Mouse (Mus musculus): ENCODE data around the gene Cdk6. TPM values are rescaled to one million over a fixed set of nuclear protein-coding genes. Genes with fewer than 3 reads are reported as not detected.
"Not testable (repeated sequence)": the region's sequence is repeated elsewhere in the genome, so short reads cannot be mapped to it uniquely, and the experiment has no call there.

The Cdk6 gene
- polyA plus RNA-seq, 1 experiment from 2014 or later: 16.6 TPM

DNA sequence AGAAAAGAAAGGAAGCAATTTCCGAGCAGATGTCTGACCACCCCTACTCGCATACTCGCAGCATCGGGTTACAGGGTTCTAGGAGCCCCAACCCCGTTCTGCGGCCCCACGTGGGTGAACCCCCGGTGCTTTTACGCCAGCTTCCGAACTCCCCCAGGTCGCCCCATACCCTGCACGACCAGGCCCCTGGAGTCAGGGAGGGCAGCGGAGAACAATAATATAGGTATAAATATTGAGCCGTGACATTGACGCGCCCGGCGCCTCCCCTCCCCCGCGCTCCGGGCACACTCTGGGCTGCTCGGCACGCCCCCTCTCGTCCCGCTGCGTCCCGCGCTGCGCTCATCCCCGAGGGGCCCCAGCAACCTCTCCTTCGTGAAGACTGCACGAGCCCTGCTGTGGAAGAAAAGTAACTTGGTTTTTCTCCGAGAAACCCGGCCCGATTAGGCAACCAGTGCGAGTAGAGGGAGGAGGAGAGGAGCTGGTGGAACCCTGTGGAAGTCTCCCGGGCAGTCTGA is 2.3 kb downstream of the Cdk6 start:
- peak overlapping the region; percentile 71 for H3K4me3 ChIP-seq (ENCODE audit: low read length)
- peak overlapping the region; percentile 98 for H3K4me2 ChIP-seq (replicated peaks; ENCODE audit: low read depth, low read length)
- H3K27ac ChIP-seq (ENCODE audit: low read length): peak overlapping the region; percentile 74
- WGBS: under 1% methylated on average over 34 of the region's 37 CpGs
- H3K36me3 ChIP-seq (ENCODE audit: insufficient read depth, low read length): peaks cover 4% of the 10 kb centered on the region
- no peaks in the 10 kb centered on the region for H3K27me3 ChIP-seq (ENCODE audit: insufficient read depth, low read length)
- H3K9ac ChIP-seq (replicated peaks; ENCODE audit: low read length): peak overlapping the region; percentile 78
- H3K9me3 ChIP-seq (ENCODE audit: low read length): no peaks in the 10 kb centered on the region
- 0 out of 2 replicates have a peak, but pooled peaks cover 5% of the 10 kb centered on the region for H3K4me1 ChIP-seq (ENCODE audit: insufficient read depth, low read length)
- peak; percentile 60 for ATAC-seq (ENCODE audit: low FRiP score, low TSS enrichment)

DNA sequence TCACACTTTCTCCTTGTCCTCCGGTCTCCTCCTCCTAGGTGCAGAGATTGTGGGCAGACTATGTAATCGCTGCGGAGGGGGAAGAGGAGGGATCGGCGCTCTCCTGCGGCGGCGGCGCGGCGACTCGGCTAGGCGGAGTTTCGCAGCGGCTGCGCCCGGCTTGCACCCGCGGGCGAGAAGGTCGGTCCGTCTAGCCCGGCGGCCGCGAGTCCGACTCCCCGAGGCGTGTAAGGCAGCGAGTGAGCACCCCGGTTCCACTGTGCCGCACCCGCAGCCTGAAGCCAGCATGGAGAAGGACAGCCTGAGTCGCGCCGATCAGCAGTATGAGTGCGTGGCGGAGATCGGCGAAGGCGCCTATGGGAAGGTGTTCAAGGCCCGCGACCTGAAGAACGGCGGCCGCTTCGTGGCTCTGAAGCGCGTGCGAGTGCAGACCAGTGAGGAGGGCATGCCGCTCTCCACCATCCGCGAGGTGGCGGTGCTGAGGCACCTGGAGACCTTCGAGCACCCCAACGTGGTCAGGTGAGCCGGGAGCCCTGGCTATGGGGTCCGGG is 2.9 kb downstream of the Cdk6 start:
- under 1% methylated on average over 54 of the region's 58 CpGs for WGBS
- H3K4me2 ChIP-seq (replicated peaks; ENCODE audit: low read depth, low read length): peak overlapping the region; percentile 98

DNA sequence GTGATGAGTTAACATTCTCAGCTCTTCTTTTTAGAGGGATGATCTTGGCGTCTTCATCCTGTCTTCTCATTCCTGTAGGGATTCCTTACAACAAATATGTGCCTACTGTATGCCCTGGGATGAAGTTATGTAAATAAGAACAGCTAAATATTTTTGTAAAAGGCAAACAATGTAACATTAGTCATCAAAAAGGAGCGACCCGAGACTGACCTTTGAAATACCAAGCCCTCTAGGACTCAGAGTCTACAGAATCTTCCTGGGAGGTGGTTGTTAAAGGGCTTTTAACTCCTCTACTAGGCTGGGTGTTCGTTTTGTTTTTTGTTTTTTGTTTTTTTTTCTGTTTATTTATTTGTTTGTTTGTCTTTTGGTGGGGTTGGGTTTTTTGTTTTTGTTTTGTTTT is 4.3 kb downstream of the Cdk6 start:
- ATAC-seq (ENCODE audit: low FRiP score, low TSS enrichment); H3K9me3 ChIP-seq (ENCODE audit: low read length); H3K27me3 ChIP-seq (ENCODE audit: insufficient read depth, low read length); H3K9ac ChIP-seq (replicated peaks; ENCODE audit: low read length); H3K4me1 ChIP-seq (ENCODE audit: insufficient read depth, low read length); H3K27ac ChIP-seq (ENCODE audit: low read length); H3K36me3 ChIP-seq (ENCODE audit: insufficient read depth, low read length); H3K4me3 ChIP-seq (ENCODE audit: low read length): not testable (repeated sequence)
- H3K4me2 ChIP-seq (replicated peaks; ENCODE audit: low read depth, low read length): 0 out of 2 replicates have a peak overlapping the region, but pooled peaks have one; percentile 12
- 65% methylated on average over 4 of the region's 4 CpGs for WGBS

More for the DNA sequence above, 2.9 kb downstream of the Cdk6 start:
- H3K9me3 ChIP-seq (ENCODE audit: low read length): no peaks in the 10 kb centered on the region
- peak overlapping the region; percentile 74 for H3K27ac ChIP-seq (ENCODE audit: low read length)
- peak overlapping the region; percentile 71 for H3K4me3 ChIP-seq (ENCODE audit: low read length)
- no peaks in the 10 kb centered on the region for H3K27me3 ChIP-seq (ENCODE audit: insufficient read depth, low read length)
- peaks cover 4% of the 10 kb centered on the region for H3K36me3 ChIP-seq (ENCODE audit: insufficient read depth, low read length)
- 0 out of 2 replicates have a peak, but pooled peaks cover 5% of the 10 kb centered on the region for H3K4me1 ChIP-seq (ENCODE audit: insufficient read depth, low read length)
- H3K9ac ChIP-seq (replicated peaks; ENCODE audit: low read length): peak overlapping the region; percentile 78
- ATAC-seq (ENCODE audit: low FRiP score, low TSS enrichment): peak; percentile 78

DNA sequence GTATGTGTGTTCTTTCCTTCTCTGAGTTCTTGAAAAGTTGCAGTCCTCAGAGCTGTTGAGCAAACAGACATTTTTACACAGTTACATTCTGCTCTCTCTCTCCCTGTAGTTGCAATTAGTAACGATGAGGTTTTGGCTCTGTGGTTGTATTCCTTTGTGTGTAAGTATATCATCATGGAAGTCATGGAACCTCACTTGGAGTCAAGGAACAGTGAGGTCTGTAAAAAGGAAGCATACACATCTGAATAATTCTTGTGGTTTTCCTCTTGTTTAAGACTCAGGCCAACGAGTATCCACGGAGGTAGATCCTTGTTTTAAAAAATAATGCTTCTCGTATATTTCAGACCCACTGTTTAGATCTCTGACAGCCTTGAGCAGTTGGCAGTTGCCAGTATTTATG is 8.1 kb downstream of the Cdk6 start:
- not testable (repeated sequence) for H3K4me1 ChIP-seq (ENCODE audit: insufficient read depth, low read length); H3K9me3 ChIP-seq (ENCODE audit: low read length); H3K4me3 ChIP-seq (ENCODE audit: low read length); H3K4me2 ChIP-seq (replicated peaks; ENCODE audit: low read depth, low read length); H3K36me3 ChIP-seq (ENCODE audit: insufficient read depth, low read length); H3K27ac ChIP-seq (ENCODE audit: low read length); H3K9ac ChIP-seq (replicated peaks; ENCODE audit: low read length); ATAC-seq (ENCODE audit: low FRiP score, low TSS enrichment); H3K27me3 ChIP-seq (ENCODE audit: insufficient read depth, low read length)
- WGBS: 73% methylated on average over 4 of the region's 4 CpGs

DNA sequence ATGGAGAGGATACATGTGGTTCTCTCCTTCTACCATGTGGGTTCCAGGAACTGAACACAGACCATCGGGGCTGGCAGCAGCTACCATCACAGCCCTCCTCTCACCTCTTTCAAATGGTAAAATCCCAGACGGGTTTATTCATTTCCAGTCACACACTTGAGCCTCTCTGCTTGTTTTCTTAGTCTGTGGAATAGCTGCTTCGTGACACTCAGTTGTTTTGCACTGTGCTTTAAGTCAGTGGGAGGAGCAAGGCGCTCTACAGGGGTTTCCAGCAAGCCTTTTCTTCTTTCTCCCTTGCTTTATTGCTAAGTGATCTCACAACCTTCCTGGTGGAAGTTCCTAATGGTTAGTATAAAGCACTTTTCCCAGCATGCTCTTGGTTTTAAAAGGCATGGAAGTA is 10.6 kb downstream of the Cdk6 start:
- 52% methylated on average over 4 of the region's 4 CpGs for WGBS
- H3K4me1 ChIP-seq (ENCODE audit: insufficient read depth, low read length); H3K9ac ChIP-seq (replicated peaks; ENCODE audit: low read length); H3K4me2 ChIP-seq (replicated peaks; ENCODE audit: low read depth, low read length); ATAC-seq (ENCODE audit: low FRiP score, low TSS enrichment); H3K27ac ChIP-seq (ENCODE audit: low read length); H3K27me3 ChIP-seq (ENCODE audit: insufficient read depth, low read length); H3K36me3 ChIP-seq (ENCODE audit: insufficient read depth, low read length); H3K9me3 ChIP-seq (ENCODE audit: low read length); H3K4me3 ChIP-seq (ENCODE audit: low read length): not testable (repeated sequence)

DNA sequence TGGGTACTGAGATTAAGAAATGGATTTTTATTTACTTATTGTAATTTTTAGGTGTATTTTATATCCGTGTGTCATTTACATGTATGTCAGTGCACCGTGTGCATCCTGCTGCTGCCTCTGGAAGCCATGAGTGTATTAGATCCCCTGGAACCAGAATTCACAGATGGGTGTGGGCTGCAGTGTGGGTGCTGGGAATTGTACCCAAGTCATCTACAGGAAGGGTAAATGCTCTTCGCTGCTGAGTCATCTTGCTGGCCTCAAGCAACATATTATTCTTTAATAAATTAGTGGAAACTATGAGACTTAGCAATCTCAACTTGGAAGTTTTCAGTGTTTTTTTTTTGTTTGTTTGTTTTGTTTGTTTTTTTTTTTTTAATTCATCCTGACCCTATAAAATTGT is 11.0 kb downstream of the Cdk6 start:
- Histone ChIP-seq H3K27me3 (ENCODE audit: insufficient read depth, low read length) (no peaks in the 10 kb centered on the region), H3K4me2 (replicated peaks; ENCODE audit: low read depth, low read length) (no peak overlapping the region), H3K4me3 (ENCODE audit: low read length) (no peak overlapping the region), H3K36me3 (ENCODE audit: insufficient read depth, low read length) (no peaks in the 10 kb centered on the region), H3K27ac (ENCODE audit: low read length) (no peak overlapping the region), H3K9ac (replicated peaks; ENCODE audit: low read length) (no peak overlapping the region), H3K4me1 (ENCODE audit: insufficient read depth, low read length) (0 out of 2 replicates have a peak, but pooled peaks cover 7% of the 10 kb centered on the region), H3K9me3 (ENCODE audit: low read length) (no peaks in the 10 kb centered on the region)
- no peak for ATAC-seq (ENCODE audit: low FRiP score, low TSS enrichment)
- 91% methylated on average over 3 of the region's 3 CpGs for WGBS

DNA sequence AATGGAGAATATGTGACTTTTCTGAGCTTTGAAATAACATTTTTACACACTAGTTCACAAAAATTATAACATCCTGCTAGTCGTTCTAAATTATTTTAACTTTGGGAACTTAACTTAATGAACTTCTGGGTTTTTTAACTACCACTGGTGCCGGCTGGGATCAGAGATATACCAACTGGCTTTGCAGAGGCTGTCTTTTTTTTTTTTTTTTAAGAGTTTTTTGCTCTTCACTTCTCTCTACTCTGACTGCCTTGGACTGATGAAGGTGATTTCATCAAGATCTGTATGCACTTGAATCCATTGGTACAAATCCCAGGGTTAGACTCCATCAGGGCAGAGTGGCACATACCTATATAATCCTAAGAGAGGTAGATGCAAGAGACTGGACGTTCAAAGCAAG is 11.5 kb downstream of the Cdk6 start:
- Histone ChIP-seq H3K27ac (ENCODE audit: low read length) (no peak overlapping the region), H3K4me3 (ENCODE audit: low read length) (no peak overlapping the region), H3K4me1 (ENCODE audit: insufficient read depth, low read length) (0 out of 2 replicates have a peak, but pooled peaks cover 7% of the 10 kb centered on the region), H3K27me3 (ENCODE audit: insufficient read depth, low read length) (no peaks in the 10 kb centered on the region), H3K4me2 (replicated peaks; ENCODE audit: low read depth, low read length) (no peak overlapping the region), H3K9me3 (ENCODE audit: low read length) (no peaks in the 10 kb centered on the region), H3K36me3 (ENCODE audit: insufficient read depth, low read length) (no peaks in the 10 kb centered on the region), H3K9ac (replicated peaks; ENCODE audit: low read length) (no peak overlapping the region)
- WGBS: 73% methylated on average over 3 of the region's 3 CpGs
- no peak for ATAC-seq (ENCODE audit: low FRiP score, low TSS enrichment)

DNA sequence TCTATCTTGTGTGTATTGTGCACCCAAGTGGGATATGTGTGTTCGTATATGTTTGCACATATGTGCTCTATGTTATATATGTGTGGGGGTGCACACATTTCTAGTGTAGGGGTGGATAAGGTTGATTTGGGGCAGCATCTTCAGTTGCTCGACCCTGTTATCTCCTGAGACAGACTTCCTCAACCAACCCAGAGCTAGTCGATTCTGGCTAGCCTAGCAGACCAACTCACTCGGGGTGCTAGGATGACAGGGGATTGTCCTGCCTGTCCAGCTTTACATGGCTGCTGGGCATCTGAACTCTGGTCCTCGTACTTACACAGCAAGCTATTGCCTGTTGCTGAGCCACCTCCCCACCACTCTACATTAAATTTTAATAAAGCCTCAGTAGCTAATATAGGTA is 13.0 kb downstream of the Cdk6 start:
- H3K4me1 ChIP-seq (ENCODE audit: insufficient read depth, low read length): 0 out of 2 replicates have a peak, but pooled peaks cover 11% of the 10 kb centered on the region
- no peaks in the 10 kb centered on the region for H3K27me3 ChIP-seq (ENCODE audit: insufficient read depth, low read length)
- no peaks in the 10 kb centered on the region for H3K36me3 ChIP-seq (ENCODE audit: insufficient read depth, low read length)
- WGBS: 98% methylated on average over 5 of the region's 5 CpGs
- H3K4me3 ChIP-seq (ENCODE audit: low read length): no peak overlapping the region
- H3K27ac ChIP-seq (ENCODE audit: low read length): no peak overlapping the region
- no peak overlapping the region for H3K9ac ChIP-seq (replicated peaks; ENCODE audit: low read length)
- no peak for ATAC-seq (ENCODE audit: low FRiP score, low TSS enrichment)
- no peak overlapping the region for H3K4me2 ChIP-seq (replicated peaks; ENCODE audit: low read depth, low read length)
- H3K9me3 ChIP-seq (ENCODE audit: low read length): no peaks in the 10 kb centered on the region

DNA sequence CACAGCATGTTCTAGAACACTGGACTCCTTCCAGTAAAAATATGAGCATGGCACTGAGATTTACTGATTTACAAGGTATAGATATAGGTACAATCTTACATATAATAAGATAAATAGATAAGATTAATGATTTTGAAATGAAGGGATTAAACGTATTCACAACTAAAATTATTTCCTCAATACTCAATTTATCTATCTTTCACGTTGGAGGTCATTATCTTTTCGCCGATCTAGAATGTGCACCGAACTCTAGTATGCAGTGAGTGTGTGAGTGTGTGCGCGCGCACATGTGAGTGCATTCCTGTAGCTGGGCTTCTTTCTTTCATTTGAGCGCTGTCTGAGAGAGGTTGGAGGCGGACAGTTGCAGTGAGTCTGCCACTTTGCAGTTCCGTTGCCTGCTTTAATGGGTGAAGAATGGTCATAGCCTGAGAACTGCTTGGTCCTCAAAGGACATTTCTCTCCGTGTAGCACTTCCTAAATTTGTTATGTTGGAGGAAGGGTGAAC is 13.8 kb downstream of the Cdk6 start:
- Histone ChIP-seq H3K9me3 (ENCODE audit: low read length) (no peaks in the 10 kb centered on the region), H3K9ac (replicated peaks; ENCODE audit: low read length) (no peak overlapping the region), H3K4me3 (ENCODE audit: low read length) (no peak overlapping the region), H3K27ac (ENCODE audit: low read length) (no peak overlapping the region), H3K27me3 (ENCODE audit: insufficient read depth, low read length) (no peaks in the 10 kb centered on the region), H3K4me1 (ENCODE audit: insufficient read depth, low read length) (0 out of 2 replicates have a peak, but pooled peaks cover 11% of the 10 kb centered on the region), H3K4me2 (replicated peaks; ENCODE audit: low read depth, low read length) (no peak overlapping the region), H3K36me3 (ENCODE audit: insufficient read depth, low read length) (no peaks in the 10 kb centered on the region)
- WGBS: 88% methylated on average over 12 of the region's 12 CpGs
- ATAC-seq (ENCODE audit: low FRiP score, low TSS enrichment): no peak

DNA sequence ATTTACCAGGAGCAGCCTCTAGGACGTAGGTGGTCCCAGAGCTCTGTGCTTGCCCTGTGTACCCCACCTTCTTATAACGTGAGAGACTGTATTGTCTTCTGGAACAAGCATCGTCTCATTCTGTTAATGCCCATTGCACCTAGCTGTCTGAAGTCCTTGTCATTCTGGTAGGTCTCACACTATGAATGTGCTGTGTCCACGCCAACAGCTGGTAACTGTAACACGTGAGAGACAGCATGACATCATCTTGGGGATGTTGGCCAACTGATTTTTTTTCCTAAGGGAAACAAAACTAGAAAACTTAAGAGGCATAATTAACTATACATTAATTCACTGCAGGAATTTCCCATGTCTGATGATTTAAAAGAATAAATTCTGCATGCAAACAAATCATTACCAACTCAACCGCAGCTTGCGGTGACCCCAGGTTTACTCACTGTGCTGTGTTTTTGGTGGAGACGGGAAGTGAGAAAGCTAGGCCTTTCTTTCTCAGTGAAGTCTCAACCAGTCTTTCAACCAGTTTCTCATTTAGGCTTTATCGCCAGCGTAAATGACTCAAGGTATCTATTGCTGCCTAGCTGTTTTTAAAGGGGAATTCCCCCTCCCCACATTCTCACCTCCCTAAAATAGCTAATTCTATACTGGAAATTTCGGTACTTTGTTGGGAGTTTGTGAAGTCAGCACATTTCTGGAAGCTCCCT is 14.4 kb downstream of the Cdk6 start:
- H3K27me3 ChIP-seq (ENCODE audit: insufficient read depth, low read length): no peaks in the 10 kb centered on the region
- H3K4me2 ChIP-seq (replicated peaks; ENCODE audit: low read depth, low read length): no peak overlapping the region
- H3K36me3 ChIP-seq (ENCODE audit: insufficient read depth, low read length): no peaks in the 10 kb centered on the region
- no peak overlapping the region for H3K4me3 ChIP-seq (ENCODE audit: low read length)
- H3K4me1 ChIP-seq (ENCODE audit: insufficient read depth, low read length): 0 out of 2 replicates have a peak, but pooled peaks cover 11% of the 10 kb centered on the region
- no peaks in the 10 kb centered on the region for H3K9me3 ChIP-seq (ENCODE audit: low read length)
- ATAC-seq (ENCODE audit: low FRiP score, low TSS enrichment): no peak
- no peak overlapping the region for H3K9ac ChIP-seq (replicated peaks; ENCODE audit: low read length)
- WGBS: 69% methylated on average over 11 of the region's 11 CpGs
- H3K27ac ChIP-seq (ENCODE audit: low read length): 0 out of 2 replicates have a peak overlapping the region, but pooled peaks have one; percentile 7

Measured in kidney, embryonic 16.5 days (tissue).